Mouse (Mus musculus) G1E (cell line): Measurements from ENCODE around the gene Lrfn3. TPM values are rescaled to one million over a fixed set of nuclear protein-coding genes. Genes with fewer than 3 reads are reported as not detected.

ENCODE experiments used
- ATAC-seq: 2 replicates; pipeline ENCODE4 v1.8.0; 2016; ENCODE audit warnings: mild to moderate bottlenecking; ENCODE audit not compliant: insufficient number of reproducible peaks, poor library complexity, low FRiP score, severe bottlenecking; ENCODE audit errors: extremely low read depth
- DNase-seq: peaks from one replicate; pipeline ENCODE4 v3.0.0; 2012; ENCODE audit warnings: low spot score
- H3K27me3 ChIP-seq: 2 replicates; pipeline ENCODE4 v1.6.1; 2012; ENCODE audit warnings: mild to moderate bottlenecking, low read length, inconsistent platforms; ENCODE audit not compliant: insufficient read depth
- H3K36me3 ChIP-seq: replicated peaks from 2 replicates; pipeline ENCODE3; 2012; ENCODE audit warnings: mild to moderate bottlenecking, inconsistent platforms
- H3K4me1 ChIP-seq: 2 replicates; pipeline ENCODE4 v1.6.1; 2012; ENCODE audit warnings: low read depth, low read length, inconsistent platforms, mixed read lengths; ENCODE audit not compliant: insufficient read depth
- H3K4me3 ChIP-seq: 2 replicates; pipeline ENCODE4 v1.5.1; 2012; ENCODE audit warnings: low read depth, mild to moderate bottlenecking, inconsistent platforms, low read length, moderate library complexity, mixed read lengths
- H3K9me3 ChIP-seq: replicated peaks from 2 replicates; pipeline ENCODE4 v1.6.1; 2012; ENCODE audit warnings: inconsistent platforms
- CTCF ChIP-seq: IDR thresholded peaks from 2 replicates; pipeline ENCODE4 v1.5.1; 2012; ENCODE audit warnings: low read depth, low read length, inconsistent platforms, mixed read lengths
- GATA1 ChIP-seq: IDR thresholded peaks from 2 replicates; pipeline ENCODE4 v1.6.1; 2012; ENCODE audit warnings: borderline replicate concordance, low read length, inconsistent platforms, mixed read lengths
- GATA2 ChIP-seq: IDR thresholded peaks from 2 replicates; pipeline ENCODE4 v1.6.1; 2012; ENCODE audit warnings: low read depth, low read length, inconsistent platforms, borderline replicate concordance
- POLR2AphosphoS5 ChIP-seq: IDR thresholded peaks from 2 replicates; pipeline ENCODE4 v1.6.1; 2012; ENCODE audit warnings: low read depth, low read length, inconsistent platforms; ENCODE audit not compliant: insufficient replicate concordance
- TAL1 ChIP-seq: conservative IDR thresholded peaks from 2 replicates; pipeline ENCODE4 v1.6.1; 2012; ENCODE audit warnings: low read depth, low read length, inconsistent platforms, mixed read lengths
- polyA plus RNA-seq: library from polyadenylated mRNA; stranded (reverse); fragments of >175 nt; gene quantifications from 2 replicates; pipeline ENCODE4 v1.2.3, GENCODE M21; 2012
- total RNA-seq, 2 experiments: library from RNA; stranded (forward) in 1 of 2; stranded (reverse) in 1 of 2; fragments of 200-1000 nt in 1 of 2; fragments of >200 nt in 1 of 2; fragmentation: Nextera tagmentation in 1 of 2; gene quantifications; 2 replicates each; pipeline ENCODE4 v1.2.3; 2014 to 2017

The Lrfn3 gene
- total and polyA plus RNA-seq, 3 experiments = 0.11 TPM; not detected in 2

DNA sequence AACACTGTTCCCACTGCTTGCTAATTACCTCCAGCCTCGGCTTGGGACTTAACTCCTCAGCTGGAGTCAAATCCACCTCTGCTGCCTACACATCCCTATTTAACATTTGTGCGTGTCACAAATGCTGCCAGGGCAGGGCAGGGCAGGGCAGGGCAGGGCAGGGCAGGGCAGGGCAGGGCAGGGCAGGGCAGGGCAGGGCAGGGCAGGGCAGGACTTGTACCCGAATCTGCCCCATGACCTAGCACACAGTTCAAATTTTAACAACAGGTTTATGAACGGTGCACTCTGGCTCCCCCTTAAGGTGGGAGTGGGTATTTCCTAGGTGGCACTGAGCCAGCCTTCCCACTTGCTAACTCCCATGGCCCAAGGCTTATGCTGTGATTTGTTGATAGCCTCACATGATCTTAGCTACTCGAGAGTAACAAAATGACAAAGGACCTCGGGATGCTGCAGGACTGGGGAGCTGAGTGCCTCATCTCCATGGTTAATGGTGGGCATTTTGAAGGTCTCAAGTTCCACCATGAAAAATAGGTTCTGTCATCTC, 9.2 kb downstream of the Lrfn3 start:
- Histone ChIP-seq H3K36me3 (no peaks in the 10 kb centered on the region), H3K4me1 (no peaks in the 10 kb centered on the region), H3K27me3 (peaks cover 22% of the 10 kb centered on the region), H3K4me3 (no peak overlapping the region), H3K9me3 (no peaks in the 10 kb centered on the region)
- DNase-seq = peak; percentile 25
- no peak for ATAC-seq
- TF ChIP-seq GATA1 = no peak
- TF ChIP-seq CTCF = peak; percentile 78

DNA sequence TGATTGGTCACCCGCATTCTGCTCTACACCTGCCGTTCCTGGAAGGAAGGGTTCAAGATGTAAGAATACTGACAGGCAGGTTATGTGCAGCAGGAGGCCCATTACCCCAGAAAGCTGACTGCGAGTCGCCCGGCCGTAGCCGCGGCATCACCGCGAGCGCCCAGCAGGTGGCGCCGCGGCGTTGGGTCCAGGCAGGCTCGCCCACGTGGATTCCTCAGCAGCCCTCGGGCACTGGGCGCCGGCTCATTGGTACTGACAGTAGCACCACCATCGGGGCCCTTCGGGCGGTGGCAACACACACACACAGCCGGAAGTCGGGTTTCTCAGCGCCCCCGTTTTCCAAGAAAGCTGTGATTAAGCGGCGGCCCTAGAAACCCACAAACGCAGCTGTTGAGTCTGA, 14.7 kb downstream of the Lrfn3 start:
- TF ChIP-seq CTCF (peak; percentile 77), TAL1 (no peak), GATA2 (no peak), GATA1 (no peak)
- H3K27me3 ChIP-seq = peaks cover 23% of the 10 kb centered on the region
- no peaks in the 10 kb centered on the region for H3K9me3 ChIP-seq
- no peaks in the 10 kb centered on the region for H3K36me3 ChIP-seq
- no peak overlapping the region for H3K4me3 ChIP-seq
- peaks cover 2% of the 10 kb centered on the region; the same call in 1 of the 2 replicates for H3K4me1 ChIP-seq
- no peak for ATAC-seq
- peak; percentile 28 for DNase-seq

DNA sequence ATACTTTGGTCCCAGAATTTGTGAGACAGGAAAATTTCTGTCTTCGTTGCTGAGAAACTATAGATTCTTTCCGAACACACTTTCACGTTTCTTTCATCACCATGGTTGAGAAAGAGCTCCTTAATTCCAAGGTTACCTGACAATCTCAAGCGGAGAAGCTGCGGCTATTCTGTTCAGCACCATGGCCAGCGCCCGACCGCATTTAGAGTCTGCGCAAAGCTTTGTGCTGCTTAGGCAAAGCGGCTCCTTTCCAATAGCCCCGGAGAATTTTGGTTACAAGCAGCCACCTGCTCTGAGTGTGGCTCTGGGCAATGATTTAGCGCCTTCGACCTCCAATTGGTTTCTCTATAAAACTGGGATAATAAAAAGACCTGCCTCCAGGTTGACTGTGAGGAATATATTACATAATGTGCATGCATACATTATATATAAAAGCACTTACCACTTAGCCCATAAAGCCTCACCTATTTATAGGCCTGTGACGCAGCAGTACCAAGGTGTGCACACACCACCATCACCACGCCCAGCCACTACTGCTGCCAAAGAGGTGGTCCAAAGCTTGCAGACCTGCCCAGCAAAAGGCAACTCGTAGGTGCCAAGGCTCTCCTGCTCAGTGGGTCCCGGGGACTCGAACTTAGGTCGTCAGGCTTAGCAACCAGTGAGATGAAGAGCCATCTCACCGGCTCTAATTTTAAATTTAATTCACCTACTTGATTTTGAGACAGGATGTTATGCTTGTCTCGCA, 15.8 kb downstream of the Lrfn3 start:
- TF ChIP-seq GATA2 (no peak), POLR2AphosphoS5 (no peak), TAL1 (no peak), GATA1 (no peak), CTCF (no peak)
- no peak for DNase-seq
- ATAC-seq = no peak
- Histone ChIP-seq H3K4me1 (peaks cover 2% of the 10 kb centered on the region; the same call in 1 of the 2 replicates), H3K4me3 (no peak overlapping the region), H3K36me3 (no peaks in the 10 kb centered on the region), H3K27me3 (peaks cover 21% of the 10 kb centered on the region), H3K9me3 (no peaks in the 10 kb centered on the region)

DNA sequence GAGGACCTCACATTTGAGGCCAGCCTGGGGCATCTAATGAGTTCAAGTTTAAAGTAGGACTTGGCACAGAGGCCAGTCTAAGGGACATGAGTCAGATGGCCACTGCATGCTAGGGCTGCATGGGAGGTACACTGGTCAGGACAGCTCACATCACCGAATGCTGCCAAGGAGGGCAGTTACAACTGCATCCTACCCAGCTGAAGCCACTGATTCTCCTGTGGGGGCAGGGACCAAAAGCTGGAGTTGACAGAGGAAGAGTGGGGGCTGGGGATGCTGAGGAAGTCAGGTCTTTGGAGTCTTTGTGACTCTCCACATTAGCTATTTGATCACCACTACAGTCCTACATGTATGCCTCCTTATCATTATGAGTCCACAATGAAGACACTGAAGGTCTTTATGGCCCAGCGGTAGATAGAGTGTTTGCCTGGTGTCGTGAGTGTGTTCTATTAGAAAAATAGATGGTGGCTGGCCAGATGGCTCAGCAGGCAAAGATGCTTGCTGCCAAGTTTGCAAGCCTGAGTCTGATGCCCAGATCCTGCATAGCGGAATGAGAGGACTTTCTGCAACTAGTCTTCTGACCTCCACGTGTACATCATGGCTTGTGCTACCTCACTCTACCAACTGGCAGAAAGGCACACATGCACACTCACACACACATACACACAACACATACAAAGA, 23.0 kb downstream of the Lrfn3 start:
- ATAC-seq = no peak
- H3K9me3 ChIP-seq = no peaks in the 10 kb centered on the region
- no peaks in the 10 kb centered on the region for H3K4me1 ChIP-seq
- no peaks in the 10 kb centered on the region for H3K36me3 ChIP-seq
- DNase-seq = no peak
- TF ChIP-seq POLR2AphosphoS5 = no peak
- no peak for TF ChIP-seq TAL1
- TF ChIP-seq GATA2 = no peak
- TF ChIP-seq GATA1 = no peak
- no peak for TF ChIP-seq CTCF
- peaks cover 34% of the 10 kb centered on the region for H3K27me3 ChIP-seq
- no peak overlapping the region for H3K4me3 ChIP-seq

DNA sequence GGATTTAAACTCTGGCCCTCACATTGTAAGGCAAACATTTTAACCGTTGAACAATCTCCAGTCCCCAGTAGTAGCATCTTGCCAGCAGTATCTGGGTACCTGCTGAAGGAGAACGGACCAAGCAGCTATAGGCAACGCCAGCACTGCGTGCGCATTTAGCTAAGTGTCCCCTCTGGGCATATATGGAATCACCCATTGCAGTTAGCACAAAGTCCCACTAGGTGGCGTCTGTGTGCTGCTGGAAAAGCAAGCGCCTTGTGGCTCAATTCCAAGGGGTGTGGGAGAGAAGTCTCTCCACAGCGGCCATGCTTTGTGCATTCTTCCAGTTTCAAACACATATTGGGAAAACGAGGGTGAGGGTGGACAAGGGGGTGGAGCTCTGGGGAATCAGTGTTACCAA, 26.2 kb downstream of the Lrfn3 start:
- Histone ChIP-seq H3K4me3 (no peak overlapping the region), H3K9me3 (no peaks in the 10 kb centered on the region), H3K27me3 (peaks cover 30% of the 10 kb centered on the region), H3K4me1 (peaks cover 11% of the 10 kb centered on the region), H3K36me3 (no peaks in the 10 kb centered on the region)
- peak; percentile 90 for TF ChIP-seq CTCF
- no peak for TF ChIP-seq GATA1
- DNase-seq = no peak
- ATAC-seq = no peak

DNA sequence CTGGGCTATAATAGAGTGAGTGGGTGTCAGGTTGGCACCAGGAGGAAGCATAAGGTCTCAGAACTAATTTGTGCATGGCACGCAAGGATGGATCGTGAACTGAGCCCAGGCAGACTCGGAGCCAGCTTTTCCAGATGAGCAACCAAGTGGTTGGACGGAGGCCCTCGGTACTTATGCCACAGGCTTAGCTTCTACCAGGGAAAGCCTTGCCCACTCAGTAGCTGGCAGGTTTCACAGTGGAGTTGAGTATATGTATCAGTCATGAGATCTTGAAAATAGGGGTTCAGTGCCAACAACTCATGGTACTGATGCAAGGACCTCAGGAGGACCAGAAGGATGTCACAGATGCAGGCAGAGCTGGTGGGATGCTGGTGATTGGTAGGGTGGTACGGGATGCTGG, 26.9 kb downstream of the Lrfn3 start:
- Histone ChIP-seq H3K27me3 (peaks cover 29% of the 10 kb centered on the region), H3K4me1 (peaks cover 11% of the 10 kb centered on the region), H3K4me3 (no peak overlapping the region), H3K36me3 (no peaks in the 10 kb centered on the region), H3K9me3 (no peaks in the 10 kb centered on the region)
- TF ChIP-seq GATA1 = no peak
- ATAC-seq (no peak), DNase-seq (no peak)
